Mouse (Mus musculus) adrenal gland, adult 2 months (tissue): ENCODE data around the gene Nfe2l2. TPM values are rescaled to one million over a fixed set of nuclear protein-coding genes. Genes with fewer than 3 reads are reported as not detected.

Experiments
- microRNA-seq, 2 experiments: library from miRNA; unstranded; fragments of <30 nt; microRNA quantifications; one replicate each; pipeline ENCODE4 v1.2.0; 2021
- polyA plus RNA-seq: library from polyadenylated mRNA; depleted of rRNA; stranded (reverse); fragments of >200 nt; gene quantifications from 2 replicates; pipeline ENCODE4 v1.2.3, GENCODE M21; 2012; rRNA removed
- total RNA-seq, 2 experiments: library from RNA; stranded (reverse); gene quantifications; 2 replicates each; pipeline ENCODE4 v1.2.3; 2021

Nfe2l2 gene
- total and polyA plus RNA-seq, 3 experiments = 42.9 to 124 (median 84.3) TPM

Small RNA genes within 50 kb of the gene (microRNA-seq; reads per million reads assigned to microRNA genes)
- gene Gm24574 = 0 reads per million in 2 experiments

Other genes with a start within 250 kb of the Nfe2l2 start
- 100 to 1,000 TPM; 311 to 403 TPM for gene Hnrnpa3, start 45.4 kb downstream of the Nfe2l2 start, total RNA-seq
- 3.7 and 3.8 TPM in 2 replicates for gene Hnrnpa3, start 45.4 kb downstream of the Nfe2l2 start, polyA plus RNA-seq
- gene Agps, start 127.5 kb upstream of the Nfe2l2 start, total RNA-seq = 10 to 100 TPM; 28.7 to 36.9 TPM
- 1.7 and 1.9 TPM in 2 replicates for gene Agps, start 127.5 kb upstream of the Nfe2l2 start, polyA plus RNA-seq
- 10 to 100 TPM; 12.5 to 25.3 TPM for gene Ttc30b, start 233.9 kb upstream of the Nfe2l2 start, total RNA-seq
- 27.4 and 28.6 TPM in 2 replicates for gene Ttc30b, start 233.9 kb upstream of the Nfe2l2 start, polyA plus RNA-seq